Mouse (Mus musculus) activated CD4-positive, CD25-positive, alpha-beta regulatory T cell, adult 4 months (primary cell): ENCODE measurements around the gene 1110008L16Rik. TPM values are rescaled to one million over a fixed set of nuclear protein-coding genes. Genes with fewer than 3 reads are reported as not detected.
A peak's percentile ranks its signal among the peaks of the same experiment; 100 is the strongest.
"Not testable (repeated sequence)": the region's sequence is repeated elsewhere in the genome, so short reads cannot be mapped to it uniquely, and the experiment has no call there.

ENCODE experiments used
- ATAC-seq: one replicate; pipeline ENCODE4 v1.8.0; 2017
- polyA plus RNA-seq, 2 experiments: library from polyadenylated mRNA; unstranded; fragments of 100-300 nt; shearing (Covaris generic); gene quantifications; one replicate each; pipeline ENCODE4 v1.2.1; 2017

1110008L16Rik gene
- polyA plus RNA-seq, 2 experiments from 2014 or later, result 8.7 to 9.3 TPM

DNA sequence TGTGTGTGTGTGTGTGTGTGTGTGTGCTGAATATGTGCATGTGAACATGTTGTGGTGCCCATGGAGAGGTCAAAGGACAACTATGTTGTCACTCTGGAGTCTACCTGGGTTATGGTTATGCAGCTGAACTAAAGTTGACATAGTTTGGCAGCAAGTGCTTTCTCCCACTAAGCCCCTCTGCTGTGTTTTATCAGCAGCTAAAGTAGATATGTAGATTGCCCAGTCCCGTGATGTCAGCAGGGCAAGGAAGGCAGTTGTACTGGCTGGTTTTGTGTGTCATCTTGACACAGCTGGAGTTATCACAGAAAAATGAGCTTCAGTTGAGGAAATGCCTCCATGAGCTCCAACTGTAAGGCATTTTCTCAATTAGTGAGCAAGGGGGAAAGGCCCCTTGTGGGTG, 43.7 kb downstream of the 1110008L16Rik start:
- ATAC-seq, result not testable (repeated sequence)

DNA sequence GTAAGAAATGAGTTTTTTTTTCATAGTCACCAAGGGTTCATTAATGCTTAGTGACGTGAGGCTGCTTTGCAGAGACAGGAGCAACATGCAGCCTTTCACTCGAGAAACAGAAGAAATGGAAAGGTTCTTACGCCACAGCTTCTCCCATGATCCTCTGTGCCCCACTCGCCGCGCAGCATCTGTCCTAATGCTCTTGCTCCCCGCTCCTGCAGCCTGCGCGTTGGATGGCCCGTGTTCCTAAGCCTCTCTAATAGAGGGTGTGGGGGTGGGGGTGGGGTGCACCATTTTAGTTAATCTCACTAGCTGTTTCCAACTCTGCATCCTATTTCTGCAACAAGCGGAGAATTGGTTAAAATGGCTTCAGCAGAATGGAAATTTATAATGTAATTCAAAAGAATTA, 44.6 kb downstream of the 1110008L16Rik start:
- ATAC-seq, result no peak

DNA sequence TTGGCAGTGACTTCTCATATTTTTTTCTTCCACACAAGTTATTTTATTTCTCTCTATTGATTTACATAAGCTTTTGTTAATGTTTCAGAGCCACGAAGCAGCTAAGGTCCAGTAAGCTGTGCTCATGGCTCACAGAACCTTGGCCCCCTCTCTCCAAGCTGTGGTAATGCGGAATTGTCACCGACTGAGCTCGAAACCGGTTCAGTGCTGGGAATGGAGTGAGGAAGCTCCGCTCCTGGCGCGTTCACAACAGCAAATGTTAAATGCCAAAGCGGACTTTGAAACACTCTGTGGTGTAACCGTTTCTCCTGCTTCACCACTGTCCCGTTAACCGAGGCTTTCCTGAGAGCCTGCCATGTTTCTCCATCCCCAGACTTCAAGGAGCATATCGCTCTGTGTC, 45.2 kb downstream of the 1110008L16Rik start:
- ATAC-seq, result no peak

DNA sequence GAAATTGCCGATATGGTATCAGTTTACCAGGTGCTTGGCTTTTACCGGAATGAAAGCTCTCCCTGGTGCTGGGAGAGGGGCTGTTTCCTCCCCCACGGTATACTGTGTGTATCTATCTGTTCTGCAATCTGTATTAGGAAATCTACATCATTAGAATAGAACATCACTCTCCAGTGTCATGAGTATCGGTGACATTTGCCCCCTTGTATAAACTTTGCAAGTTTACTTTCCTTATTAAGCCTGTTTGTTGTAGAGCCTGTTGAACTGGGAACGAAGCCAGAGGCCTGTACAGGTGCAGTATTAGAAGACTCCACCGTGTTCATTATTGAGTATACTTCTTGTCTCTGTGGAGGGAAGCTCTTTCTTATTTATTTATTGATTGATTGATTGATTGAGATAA, 54.0 kb downstream of the 1110008L16Rik start:
- ATAC-seq, result no peak

DNA sequence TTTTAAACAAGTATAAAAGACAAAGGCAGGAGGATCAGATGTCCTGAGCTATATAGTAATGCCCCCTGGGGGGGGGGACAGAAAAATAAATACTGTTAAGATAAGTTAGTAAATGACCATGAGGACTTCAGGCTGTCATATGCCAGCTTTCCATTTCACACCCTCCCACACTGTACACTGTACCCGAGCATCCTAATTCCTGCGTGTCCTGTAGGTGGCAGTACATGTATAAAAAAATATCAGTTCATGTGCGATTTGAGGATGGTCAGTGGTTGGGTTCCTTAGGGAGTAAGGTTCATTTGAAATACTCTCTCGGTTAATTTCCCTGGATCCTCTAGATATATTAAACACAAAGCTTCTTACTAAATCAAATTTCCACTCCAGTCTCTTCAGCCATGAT, 55.5 kb downstream of the 1110008L16Rik start:
- peak; percentile 63 for ATAC-seq

DNA sequence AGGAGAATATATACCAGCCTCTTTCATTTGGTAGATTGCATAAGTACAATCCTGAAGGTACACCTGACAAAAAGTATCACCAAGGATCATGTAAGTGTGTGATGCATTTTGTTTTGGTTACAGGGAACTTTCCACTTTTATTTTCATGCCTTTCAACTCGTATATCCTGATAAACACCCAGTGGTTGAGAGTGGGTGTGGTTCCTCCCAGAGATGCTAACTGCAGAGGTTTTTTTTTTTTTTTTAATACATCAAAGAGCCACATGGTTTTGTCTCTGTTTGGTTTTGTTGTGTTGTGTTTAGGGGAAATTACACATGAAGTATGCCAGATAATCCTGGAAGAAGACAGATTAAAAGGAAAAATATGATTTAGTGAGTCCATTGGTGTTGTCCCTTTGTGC, 57.9 kb downstream of the 1110008L16Rik start:
- ATAC-seq, result no peak

DNA sequence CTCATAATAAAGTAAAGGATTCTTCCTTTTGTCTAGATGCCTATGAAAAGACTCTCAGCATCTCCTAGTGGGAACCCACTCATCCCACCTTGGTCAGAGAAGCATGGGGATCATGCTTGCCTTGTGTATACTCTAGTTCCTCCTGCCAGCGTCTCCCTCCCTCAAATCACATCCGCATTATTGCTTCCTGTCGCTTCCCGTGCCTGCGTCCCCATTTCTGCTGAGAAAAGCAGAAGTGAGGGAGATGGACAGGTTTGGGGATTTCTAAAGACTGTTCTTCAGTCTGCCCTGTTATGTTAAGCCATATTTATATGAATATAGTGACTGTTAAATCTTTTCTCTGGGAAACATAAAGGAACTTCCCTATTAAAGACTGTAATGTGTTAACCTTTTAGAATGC, 61.6 kb downstream of the 1110008L16Rik start:
- no peak for ATAC-seq

DNA sequence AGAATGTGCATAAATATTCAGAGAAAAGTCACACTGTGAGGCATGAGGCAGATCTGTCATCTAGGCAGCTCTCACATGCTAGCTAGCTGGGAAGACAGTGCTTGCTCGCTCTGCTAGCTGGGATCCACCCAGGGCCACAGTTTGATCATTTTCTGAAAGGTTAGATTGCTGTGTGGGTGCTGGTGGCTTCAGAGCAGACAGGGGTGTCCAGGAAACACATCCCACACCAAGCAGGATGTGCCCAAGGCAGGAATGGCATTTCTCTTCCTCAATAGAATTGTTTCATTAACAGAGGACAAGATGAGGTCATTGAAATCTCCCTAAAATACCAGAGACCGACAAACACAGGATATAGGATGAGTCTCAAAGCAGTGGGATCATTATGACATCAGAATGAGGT, 65.7 kb downstream of the 1110008L16Rik start:
- ATAC-seq, result no peak

DNA sequence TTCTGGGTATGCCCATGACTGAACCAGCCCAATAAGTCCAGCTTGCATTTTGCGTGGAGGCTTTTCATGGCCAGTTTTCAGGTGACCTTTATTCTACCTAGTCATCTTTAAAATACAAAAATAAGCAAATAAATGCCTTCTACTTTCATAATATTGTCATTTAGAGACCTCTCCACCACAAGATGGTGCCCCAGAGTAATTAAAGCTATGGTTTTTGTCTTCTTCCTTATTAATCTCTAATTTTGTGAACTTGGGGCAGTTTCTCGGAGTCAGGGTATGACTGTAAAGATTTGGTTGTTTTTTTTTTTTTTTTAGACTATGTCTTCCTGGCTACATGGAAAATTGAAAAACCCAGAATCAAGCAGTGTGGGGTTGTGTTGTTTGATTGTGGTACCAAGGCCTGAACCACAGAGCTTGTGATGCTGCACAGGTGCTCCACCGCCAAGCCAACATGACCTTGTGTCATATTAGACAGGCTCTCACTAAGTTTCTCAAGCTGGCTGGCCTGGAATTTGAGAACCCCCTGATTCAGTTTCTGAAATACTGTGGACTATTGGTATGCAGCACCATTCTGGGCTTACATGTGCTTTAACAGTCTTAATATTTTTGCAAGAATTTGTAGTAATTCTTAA, 73.2 kb downstream of the 1110008L16Rik start:
- peak; percentile 40 for ATAC-seq

DNA sequence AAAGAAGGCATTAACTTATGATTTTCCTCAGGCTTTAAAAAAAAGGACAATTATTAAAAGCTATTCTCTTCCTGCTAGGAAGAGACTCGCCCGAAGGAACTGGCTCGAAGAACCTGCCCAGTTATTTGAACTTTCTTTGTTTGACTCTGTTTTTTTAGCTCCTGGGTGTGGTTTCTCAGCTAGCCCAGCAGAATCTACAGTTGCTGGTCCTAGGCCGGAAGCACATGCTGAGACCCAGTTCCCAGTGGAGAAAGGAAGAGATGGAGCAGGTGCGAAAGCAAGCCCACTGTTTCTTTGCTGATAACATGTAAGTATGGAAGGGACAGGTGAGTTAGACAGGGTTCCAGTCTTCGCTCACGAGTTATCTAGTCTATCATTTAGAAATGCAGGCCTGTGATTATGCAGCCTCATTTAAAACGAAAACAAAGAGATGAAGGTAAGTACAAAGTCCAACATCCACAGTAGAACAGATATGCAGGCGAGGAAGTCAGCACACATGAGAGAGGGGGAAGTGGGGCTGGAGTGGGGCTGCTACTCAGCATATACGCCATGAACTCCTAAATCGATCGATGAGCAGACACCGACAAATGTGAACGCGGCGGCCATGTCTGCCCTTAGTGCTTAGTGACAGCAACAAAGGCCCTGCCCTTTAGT, 77.7 kb downstream of the 1110008L16Rik start:
- no peak for ATAC-seq

DNA sequence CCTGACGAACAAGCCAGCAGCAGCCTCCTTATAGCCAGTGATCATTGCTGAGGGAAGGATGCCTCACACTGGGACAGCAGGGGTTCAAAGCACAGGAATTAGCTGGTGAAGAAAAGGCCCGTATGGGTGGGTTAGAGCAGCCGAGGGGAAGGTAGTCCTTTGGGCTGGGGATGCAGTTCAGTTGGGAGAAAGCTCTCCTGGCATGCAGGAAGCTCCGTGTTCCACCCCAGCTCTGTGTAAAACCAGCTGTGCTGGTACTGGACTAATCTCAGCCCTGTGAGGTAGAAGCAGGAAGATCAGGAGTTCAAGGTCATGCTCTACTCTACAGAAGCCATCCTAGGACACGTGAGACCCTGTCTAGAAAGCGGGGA, 78.2 kb downstream of the 1110008L16Rik start:
- ATAC-seq, result no peak

DNA sequence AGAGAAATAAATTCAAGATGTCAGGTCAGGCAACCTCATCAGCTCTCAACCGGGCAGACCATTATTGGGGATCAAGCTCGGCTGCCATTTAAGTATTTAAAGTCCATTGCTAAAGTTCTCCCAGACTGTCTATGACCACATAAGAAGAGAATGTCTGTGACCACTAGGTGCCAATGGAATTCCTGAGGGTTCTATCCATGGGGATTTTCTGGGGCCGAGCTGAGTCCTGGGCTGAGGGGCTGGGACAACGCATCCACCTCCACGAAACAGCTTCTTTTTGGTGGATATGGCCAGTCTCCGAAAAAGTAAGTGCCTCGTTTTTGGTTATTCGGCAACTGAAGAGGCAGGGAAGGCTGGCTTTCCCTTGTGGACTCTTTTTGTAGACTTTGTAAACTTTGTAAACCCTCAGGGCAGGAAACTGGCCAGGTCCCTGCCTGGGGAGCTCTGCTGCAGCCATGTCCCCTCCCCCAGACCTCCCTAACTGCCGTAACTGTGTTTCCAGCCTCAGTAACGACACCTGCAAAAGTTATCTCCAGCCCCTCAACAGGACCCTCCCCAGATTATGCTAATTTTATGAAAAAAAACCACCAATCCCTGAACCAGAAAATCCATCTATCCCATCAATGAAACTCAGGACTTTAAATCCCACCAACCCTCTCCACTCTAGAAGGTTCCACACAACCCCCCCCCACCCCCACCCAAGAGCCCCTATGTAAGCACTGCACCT, 84.8 kb downstream of the 1110008L16Rik start, which contains the start of gene Psma6:
Gene Psma6, plus strand, starts transcription at position 200 of the 727 bp plus-strand sequence.
- ATAC-seq, result no peak

DNA sequence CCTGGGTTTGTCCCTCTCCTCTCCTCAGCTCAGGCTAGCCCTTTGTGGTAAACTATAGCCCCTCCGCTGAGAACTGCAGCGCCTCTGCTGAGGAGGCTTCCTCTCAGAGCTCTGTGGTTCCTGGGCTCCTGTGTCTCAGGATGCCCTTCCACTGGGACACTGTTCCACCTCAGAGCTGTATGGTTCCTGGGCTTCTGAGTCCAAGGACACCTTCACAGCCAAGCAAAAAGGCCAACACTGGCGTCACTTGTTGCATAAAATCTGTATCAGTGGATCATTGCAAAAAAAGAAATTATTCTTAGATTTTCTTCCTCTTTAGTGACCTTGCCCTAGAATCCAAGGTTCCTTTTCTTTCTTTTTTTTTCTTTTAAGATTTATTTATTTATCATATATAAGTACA, 85.4 kb downstream of the 1110008L16Rik start:
- no peak for ATAC-seq

DNA sequence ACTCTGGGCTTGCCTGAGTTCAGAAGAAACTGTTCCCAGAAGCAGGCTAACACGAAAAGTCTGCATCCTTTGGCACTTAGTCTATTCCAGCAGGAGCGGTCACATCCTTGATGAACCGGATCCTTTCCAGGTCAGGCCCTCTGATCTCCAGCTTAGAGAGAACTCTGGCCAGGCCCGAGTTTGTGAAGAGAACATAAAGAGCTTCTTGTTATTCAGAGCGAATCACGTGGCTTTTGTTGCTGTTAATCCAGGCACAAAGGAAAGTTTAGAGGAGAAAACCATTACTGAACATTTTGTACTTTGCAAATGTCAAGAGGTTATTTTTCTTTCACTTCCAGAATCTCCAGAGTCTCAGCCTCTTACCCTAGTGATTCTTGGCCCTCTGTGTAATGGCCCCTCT, 86.6 kb downstream of the 1110008L16Rik start:
- ATAC-seq, result no peak

DNA sequence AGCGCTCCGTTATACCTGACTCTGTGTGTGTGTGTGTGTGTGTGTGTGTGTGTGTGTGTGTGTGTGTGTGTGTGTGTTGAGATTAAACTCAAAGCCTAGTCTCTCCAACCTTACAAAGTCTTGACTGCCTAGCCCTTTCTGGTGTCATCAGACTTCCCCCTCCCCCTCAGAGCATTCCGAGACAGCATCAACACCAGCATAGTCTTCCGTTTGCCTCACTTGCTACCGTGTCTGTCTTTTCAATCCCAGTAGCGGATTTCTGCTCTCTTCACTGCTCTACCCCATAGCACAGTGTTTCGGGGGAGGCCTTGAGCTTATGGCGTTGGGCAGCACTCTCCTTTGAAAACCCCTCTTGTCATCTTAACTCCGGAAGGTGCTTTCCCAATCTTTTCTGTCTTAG, 87.1 kb downstream of the 1110008L16Rik start:
- ATAC-seq, result no peak

DNA sequence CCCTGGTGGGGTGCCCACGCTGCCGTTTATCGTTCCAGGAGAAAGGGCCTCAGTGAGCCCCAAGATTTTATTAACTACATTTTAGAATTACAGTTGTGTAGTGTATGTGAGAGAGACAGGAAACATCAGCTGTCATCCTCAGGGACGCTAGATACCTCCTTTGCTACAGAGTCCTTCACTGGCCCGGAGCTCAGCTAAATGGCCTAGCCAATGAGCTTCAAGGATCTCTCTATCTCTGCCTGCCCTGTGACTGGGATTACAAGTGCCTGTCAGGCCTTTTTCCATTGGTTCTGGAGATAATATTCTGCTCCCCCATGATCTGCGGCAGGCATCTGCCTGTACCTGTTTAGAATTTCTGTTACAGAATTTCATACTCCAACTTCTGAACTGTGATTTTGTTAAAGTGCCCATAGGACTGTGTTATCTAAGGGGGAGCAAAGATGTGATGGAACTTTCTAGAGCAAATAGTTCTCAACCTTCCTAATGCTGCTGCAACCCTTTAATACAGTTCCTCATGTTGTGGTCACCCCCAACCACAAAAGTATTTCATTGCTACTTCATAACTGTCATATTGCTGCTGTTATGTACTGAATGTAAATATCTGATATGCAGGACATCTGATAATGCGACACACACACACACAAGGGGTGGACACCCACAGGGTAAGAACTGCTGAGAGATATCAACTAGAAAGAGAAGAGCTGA, 87.9 kb downstream of the 1110008L16Rik start:
- ATAC-seq, result no peak

DNA sequence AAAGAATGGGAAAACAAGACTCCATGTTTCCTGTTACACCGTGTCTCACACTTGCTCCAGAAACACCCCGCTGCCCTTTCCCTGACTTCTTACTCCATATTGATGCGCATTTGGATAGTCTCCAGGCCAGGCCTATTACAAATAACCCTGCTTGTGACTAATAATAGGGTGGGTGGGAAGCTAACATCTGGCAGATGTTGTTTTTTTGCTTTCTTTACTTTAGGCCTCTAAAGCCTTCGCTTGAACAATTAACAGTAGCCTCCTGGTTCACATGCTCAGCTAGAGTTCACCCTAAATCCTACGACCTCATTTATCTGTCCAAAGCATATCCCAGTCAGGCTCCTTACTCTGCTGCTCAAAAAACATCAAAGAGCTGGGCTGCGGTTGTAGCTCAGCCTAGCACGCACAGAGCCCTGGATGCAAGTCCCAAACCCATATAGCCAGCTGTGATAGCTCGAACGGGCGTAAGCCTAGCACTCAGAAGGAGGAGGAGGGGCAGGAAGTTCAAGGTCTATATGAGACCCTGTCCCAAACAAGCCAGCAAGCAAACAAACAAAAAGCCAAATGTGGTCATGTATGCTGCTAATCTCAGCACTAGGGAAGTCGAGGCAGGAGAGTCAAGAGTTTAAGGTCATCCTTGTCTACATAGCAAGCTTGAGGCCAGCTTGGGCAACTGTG, 88.5 kb downstream of the 1110008L16Rik start:
- peak; percentile 20 for ATAC-seq

DNA sequence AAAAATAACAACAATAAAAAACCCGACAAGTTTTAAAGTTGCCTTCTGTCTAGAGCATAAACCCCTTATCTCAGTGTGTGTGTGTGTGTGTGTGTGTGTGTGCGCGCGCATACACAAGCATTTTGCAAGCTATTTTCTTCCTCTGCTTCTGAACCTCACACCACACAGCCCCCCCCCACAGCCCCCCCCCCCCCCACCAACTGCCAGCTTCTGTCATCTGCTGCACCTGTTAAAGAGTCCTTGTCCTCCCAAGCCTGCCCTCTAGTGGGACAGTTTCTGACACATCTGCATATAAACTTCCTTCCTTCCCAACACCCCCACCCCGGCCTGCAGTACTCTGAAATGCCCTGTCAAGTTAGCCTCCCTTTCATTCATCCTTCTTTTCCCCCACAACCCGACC, 89.1 kb downstream of the 1110008L16Rik start:
- ATAC-seq, result peak; percentile 29

DNA sequence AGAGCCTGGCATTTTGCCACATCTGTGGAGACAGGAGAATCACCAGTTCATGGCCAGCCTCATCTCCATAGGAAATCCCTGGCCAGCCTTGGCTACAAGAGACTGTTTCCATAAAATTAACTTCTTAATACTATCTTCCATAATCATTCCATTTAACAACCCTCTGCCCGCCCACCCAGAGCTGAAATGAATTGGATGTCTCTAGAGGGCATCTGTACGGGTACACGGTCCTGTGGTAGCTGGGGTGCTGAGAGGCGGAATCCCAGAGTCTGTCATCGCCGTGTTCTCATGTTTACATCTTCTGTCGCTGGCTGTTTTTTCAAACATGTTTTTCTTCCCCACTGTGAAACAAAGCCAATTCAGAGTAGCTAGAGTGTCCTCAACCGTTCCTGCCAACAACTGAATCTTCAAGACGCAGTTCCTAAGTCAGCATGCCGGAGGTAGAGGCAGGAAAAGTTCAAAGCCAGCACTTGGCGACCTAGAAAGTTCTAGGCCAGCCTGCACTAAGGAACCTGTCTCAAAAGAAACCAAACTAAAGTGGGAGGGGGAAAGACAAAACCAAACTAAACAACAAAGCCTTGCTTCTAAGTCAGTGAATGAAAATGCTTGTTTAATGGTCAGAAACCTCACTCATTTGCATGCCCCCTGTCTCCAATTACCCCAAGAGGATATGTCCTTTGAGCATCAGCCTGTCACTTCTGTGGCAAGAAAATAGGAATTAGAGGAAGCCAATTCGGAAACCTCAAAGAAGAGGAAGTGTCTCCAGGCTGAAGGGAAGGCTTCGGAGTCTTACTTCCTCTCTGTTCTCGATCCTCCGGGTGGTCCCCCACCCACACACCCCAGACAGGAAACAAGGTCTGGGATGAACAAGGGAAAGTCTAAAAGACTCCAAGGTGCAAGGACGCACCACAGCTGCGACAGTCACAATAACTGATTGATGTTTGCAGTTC, 90.0 kb downstream of the 1110008L16Rik start:
- ATAC-seq, result peak; percentile 64

DNA sequence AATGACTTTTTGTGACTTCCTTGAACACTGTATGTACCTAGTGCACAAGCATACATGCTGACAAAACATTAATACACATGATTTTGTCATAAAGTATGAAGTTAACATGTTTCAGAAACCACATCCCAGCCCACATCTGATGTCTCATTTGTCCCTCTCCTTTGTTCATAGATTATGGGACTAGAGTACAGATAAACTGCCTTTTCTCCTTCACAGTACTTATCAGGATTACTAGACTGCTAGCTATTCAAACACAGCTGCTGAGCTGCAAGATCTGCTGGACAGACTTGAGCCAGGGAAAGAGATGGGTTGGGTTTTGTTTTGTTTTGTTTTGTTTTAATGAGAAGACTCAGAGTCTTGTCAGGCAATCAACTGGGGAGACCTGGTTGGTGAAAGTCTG, 92.7 kb downstream of the 1110008L16Rik start:
- ATAC-seq, result no peak
